Comparison of ENCODE assay signal across 18 mouse cellular contexts in genomic region chr5:146968695-146969393, GRCm38 (mm10). TPM values are rescaled to one million over a fixed set of nuclear protein-coding genes. Genes with fewer than 3 reads are reported as not detected.
A peak's percentile ranks its signal among the peaks of the same experiment; 100 is the strongest.
DNase-seq lines count a peak whose midpoint lies in the region; ATAC-seq and TF ChIP-seq lines count a peak whose summit lies in the region.
"Had no signal": no experiment of that assay in that cellular context is flagged by ENCODE, and none has a peak within 500 bp of the region (broad histone marks: within the 10 kb centered on the region; RNA-seq: fewer than 3 reads in every experiment).

No protein-coding gene starts in this region.

- DNase-seq in midbrain, embryonic 10.5 days (ENCODE audit: low spot score) = peak; percentile 25
- DNase-seq in midbrain, postnatal 0 days (ENCODE audit: low spot score) = no peak
- peak; percentile 38 for DNase-seq in embryo, embryonic 11 days
- DNase-seq in forebrain, embryonic 14.5 days (ENCODE audit: low spot score) = peak; percentile 70
- DNase-seq in layer of hippocampus, adult 2 months (ENCODE audit: low spot score in 2 of 2) = no peak
- DNase-seq in liver = no peak
- DNase-seq in thymus, adult 18-20 months = no peak
- DNase-seq: adrenal gland, postnatal 14 days; cerebellum, adult 11-12 months; cerebellum, postnatal 25 days; kidney, postnatal 4 days had no signal

- no peaks in the 10 kb centered on the region for H3K9me3 ChIP-seq in midbrain, embryonic 10.5 days (replicated peaks)
- H3K9me3 ChIP-seq in midbrain, postnatal 0 days (ENCODE audit: low read length) = no peaks in the 10 kb centered on the region
- no peaks in the 10 kb centered on the region for H3K9me3 ChIP-seq in forebrain, embryonic 14.5 days (replicated peaks; ENCODE audit: control insufficient read depth, low read length)
- H3K9me3 ChIP-seq in neural tube, embryonic 12.5 days = no peaks in the 10 kb centered on the region
- H3K9me3 ChIP-seq: embryonic facial prominence, embryonic 12.5 days; limb, embryonic 12.5 days; lung, embryonic 15.5 days had no signal

- peaks cover 4% of the 10 kb centered on the region; the same call in 1 of the 2 replicates for H3K27me3 ChIP-seq in midbrain, embryonic 10.5 days (ENCODE audit: low read depth, poor library complexity, severe bottlenecking)
- H3K27me3 ChIP-seq in midbrain, postnatal 0 days (ENCODE audit: insufficient read depth, low read length) = no peaks in the 10 kb centered on the region
- peaks cover 4% of the 10 kb centered on the region; the same call in 1 of the 2 replicates for H3K27me3 ChIP-seq in forebrain, embryonic 14.5 days (replicated peaks; ENCODE audit: control insufficient read depth, insufficient read depth, low read length)
- H3K27me3 ChIP-seq in neural tube, embryonic 12.5 days (replicated peaks) = no peaks in the 10 kb centered on the region
- H3K27me3 ChIP-seq: CH12.LX; embryonic facial prominence, embryonic 12.5 days; limb, embryonic 12.5 days; lung, embryonic 15.5 days had no signal

- H3K9ac ChIP-seq in midbrain, postnatal 0 days (replicated peaks; ENCODE audit: low read length, poor library complexity, severe bottlenecking) = no peak overlapping the region
- peak overlapping the region; percentile 35; the same call in 1 of the 2 replicates for H3K9ac ChIP-seq in forebrain, embryonic 14.5 days (ENCODE audit: low read length)
- H3K9ac ChIP-seq in neural tube, embryonic 12.5 days = no peak overlapping the region
- H3K9ac ChIP-seq: embryonic facial prominence, embryonic 12.5 days; limb, embryonic 12.5 days; liver, embryonic 14.5 days; lung, embryonic 15.5 days had no signal

- H3K4me3 ChIP-seq in midbrain, embryonic 10.5 days = no peak overlapping the region
- H3K4me3 ChIP-seq in midbrain, postnatal 0 days (ENCODE audit: low read depth, low read length) = no peak overlapping the region
- H3K4me3 ChIP-seq in forebrain, embryonic 14.5 days (ENCODE audit: low read depth, low read length) = no peak overlapping the region
- H3K4me3 ChIP-seq in neural tube, embryonic 12.5 days = no peak overlapping the region
- H3K4me3 ChIP-seq in layer of hippocampus, adult 2 months = no peak overlapping the region
- H3K4me3 ChIP-seq: embryonic facial prominence, embryonic 12.5 days; limb, embryonic 12.5 days; lung, embryonic 15.5 days had no signal

- H3K27ac ChIP-seq in midbrain, embryonic 10.5 days (replicated peaks) = no peak overlapping the region
- no peak overlapping the region for H3K27ac ChIP-seq in midbrain, postnatal 0 days (ENCODE audit: low read depth, low read length)
- H3K27ac ChIP-seq in forebrain, embryonic 14.5 days (ENCODE audit: low read depth, low read length) = no peak overlapping the region
- peak overlapping the region; percentile 22; the same call in 1 of the 2 replicates for H3K27ac ChIP-seq in neural tube, embryonic 12.5 days
- no peak overlapping the region for H3K27ac ChIP-seq in layer of hippocampus, adult 2 months
- H3K27ac ChIP-seq: embryonic facial prominence, embryonic 12.5 days; limb, embryonic 12.5 days; liver, embryonic 14.5 days; lung, embryonic 15.5 days; macrophage had no signal

- TF ChIP-seq CTCF in midbrain, postnatal 0 days (IDR thresholded peaks at IDR 0.05) = no peak
- TF ChIP-seq CTCF in layer of hippocampus, adult 2 months (conservative IDR thresholded peaks at IDR 0.05) = no peak

- WGBS in midbrain, embryonic 10.5 days = 45% methylated on average over 13 of the region's 13 CpGs
- WGBS in midbrain, postnatal 0 days = 52% methylated on average over 13 of the region's 13 CpGs
- WGBS in forebrain, embryonic 14.5 days = 10% methylated on average over 13 of the region's 13 CpGs
- WGBS in neural tube, embryonic 12.5 days = 23% methylated on average over 13 of the region's 13 CpGs

- H3K4me1 ChIP-seq in midbrain, embryonic 10.5 days = peaks cover 19% of the 10 kb centered on the region
- H3K4me1 ChIP-seq in midbrain, postnatal 0 days (ENCODE audit: insufficient read depth, low read length) = no peaks in the 10 kb centered on the region
- H3K4me1 ChIP-seq in forebrain, embryonic 14.5 days (ENCODE audit: control insufficient read depth, insufficient read depth, low read length) = 0 out of 2 replicates have a peak, but pooled peaks cover 5% of the 10 kb centered on the region
- peaks cover 10% of the 10 kb centered on the region for H3K4me1 ChIP-seq in neural tube, embryonic 12.5 days
- H3K4me1 ChIP-seq: embryonic facial prominence, embryonic 12.5 days; limb, embryonic 12.5 days had no signal

- ATAC-seq in midbrain, postnatal 0 days (ENCODE audit: low FRiP score) = no peak
- ATAC-seq in forebrain, embryonic 14.5 days = peak; percentile 44; the same call in 1 of the 2 replicates
- peak; percentile 77 for ATAC-seq in neural tube, embryonic 12.5 days (ENCODE audit: low FRiP score, low read depth)

- no peak overlapping the region for H3K4me2 ChIP-seq in midbrain, postnatal 0 days (ENCODE audit: low read depth, low read length, poor library complexity, severe bottlenecking)
- H3K4me2 ChIP-seq in forebrain, embryonic 14.5 days (ENCODE audit: low read length) = peak overlapping the region; percentile 20; the same call in 1 of the 2 replicates
- peak overlapping the region; percentile 30 for H3K4me2 ChIP-seq in neural tube, embryonic 12.5 days (replicated peaks)
- H3K4me2 ChIP-seq: embryonic facial prominence, embryonic 12.5 days; limb, embryonic 12.5 days; lung, embryonic 15.5 days had no signal

- no peaks in the 10 kb centered on the region for H3K36me3 ChIP-seq in midbrain, embryonic 10.5 days
- no peaks in the 10 kb centered on the region for H3K36me3 ChIP-seq in midbrain, postnatal 0 days (ENCODE audit: insufficient read depth, low read length)
- no peaks in the 10 kb centered on the region for H3K36me3 ChIP-seq in forebrain, embryonic 14.5 days (ENCODE audit: control insufficient read depth, insufficient read depth, low read length)
- no peaks in the 10 kb centered on the region for H3K36me3 ChIP-seq in neural tube, embryonic 12.5 days
- H3K36me3 ChIP-seq: embryonic facial prominence, embryonic 12.5 days; limb, embryonic 12.5 days; lung, embryonic 15.5 days had no signal

RNA-seq across cellular contexts. Expression of gene Mtif3, which starts 5.2 kb away (rescaled TPM):
- polyA plus RNA-seq in midbrain, embryonic 10.5 days (2016; fragmentation: Nextera tagmentation; extraction: Ambion mirVana) = 20.8 and 22.6 TPM in 2 replicates
- 15.8 and 25.8 TPM in 2 replicates for total RNA-seq in midbrain, postnatal 0 days (2014; rRNA removed)
- 17.1 and 20.5 TPM in 2 replicates for polyA plus RNA-seq in midbrain, postnatal 0 days (2015; fragmentation: Nextera tagmentation; extraction: Ambion mirVana)
- 27.1 and 34.4 TPM in 2 replicates for polyA plus RNA-seq in forebrain, embryonic 14.5 days (2014; fragmentation: Nextera tagmentation; extraction: Ambion mirVana)
- 26.8 and 28.9 TPM in 2 replicates for polyA plus RNA-seq in neural tube, embryonic 12.5 days (2016; fragmentation: Nextera tagmentation; extraction: Ambion mirVana)
- total RNA-seq in layer of hippocampus, adult 2 months (2021) = 10 to 100 TPM; 20.1 to 20.3 TPM

RNA-seq across cellular contexts. Expression of gene Gtf3a, which starts 20.4 kb away (rescaled TPM):
- 113 and 121 TPM in 2 replicates for polyA plus RNA-seq in midbrain, embryonic 10.5 days (2016; fragmentation: Nextera tagmentation; extraction: Ambion mirVana)
- total RNA-seq in midbrain, postnatal 0 days (2014; rRNA removed) = 61.3 and 64.8 TPM in 2 replicates
- 102 and 104 TPM in 2 replicates for polyA plus RNA-seq in midbrain, postnatal 0 days (2015; fragmentation: Nextera tagmentation; extraction: Ambion mirVana)
- polyA plus RNA-seq in forebrain, embryonic 14.5 days (2014; fragmentation: Nextera tagmentation; extraction: Ambion mirVana) = 99.7 and 110 TPM in 2 replicates
- polyA plus RNA-seq in neural tube, embryonic 12.5 days (2016; fragmentation: Nextera tagmentation; extraction: Ambion mirVana) = 92.8 and 98.4 TPM in 2 replicates
- 10 to 100 TPM; 23.3 to 24.7 TPM for total RNA-seq in layer of hippocampus, adult 2 months (2021)

Comparison
In these comparisons a context has a peak if more than half of its experiments do, and no peak if none do; other contexts are left out.
1. DNase-seq: peak in midbrain, embryonic 10.5 days (single experiment), embryo, embryonic 11 days (single experiment) and forebrain, embryonic 14.5 days (single experiment); none in midbrain, postnatal 0 days (single experiment), layer of hippocampus, adult 2 months (0 of 2), liver (single experiment) and thymus, adult 18-20 months (0 of 2).